Mouse (Mus musculus) embryonic fibroblast, embryonic 13.5 days (primary cell): Measurements from ENCODE around the gene Ankrd60.

Experiments used
- CTCF ChIP-seq: IDR thresholded peaks from 2 replicates; pipeline ENCODE4 v1.5.1; 2011; ENCODE audit warnings: mild to moderate bottlenecking, control low read depth, low read length, moderate library complexity, borderline replicate concordance; ENCODE audit not compliant: insufficient read depth
- POLR2A ChIP-seq: IDR thresholded peaks from 2 replicates; pipeline ENCODE4 v1.6.1; 2011; ENCODE audit warnings: low read depth, mild to moderate bottlenecking, control low read depth, low read length, moderate library complexity

- TF ChIP-seq CTCF (no peak), POLR2A (no peak)
Measured at GRCm38 (mm10) chr2:173594313-173595063, 16.3 kb upstream of the Ankrd60 start.
